Mouse (Mus musculus) myocyte (in vitro differentiated cells): ENCODE data around the gene Zranb3. TPM values are rescaled to one million over a fixed set of nuclear protein-coding genes. Genes with fewer than 3 reads are reported as not detected.

ENCODE experiments used
- H3K27me3 ChIP-seq: one replicate; pipeline ENCODE4 v1.6.1; 2011; ENCODE audit not compliant: control insufficient read depth, insufficient read depth, insufficient read length
- H3K36me3 ChIP-seq: one replicate; pipeline ENCODE4 v1.6.1; 2011; ENCODE audit not compliant: control insufficient read depth, insufficient read depth
- H3K4me2 ChIP-seq: one replicate; pipeline ENCODE4 v1.6.1; 2011; ENCODE audit warnings: low read depth, control low read depth
- H3K4me3 ChIP-seq: one replicate; pipeline ENCODE4 v1.5.1; 2011; ENCODE audit warnings: mild to moderate bottlenecking, control low read depth, moderate library complexity
- H3K79me2 ChIP-seq: one replicate; pipeline ENCODE4 v1.6.1; 2011; ENCODE audit not compliant: control insufficient read depth, insufficient read depth
- H3ac ChIP-seq: one replicate; pipeline ENCODE4 v1.6.1; 2011; ENCODE audit not compliant: control insufficient read depth, insufficient read length
- CEBPB ChIP-seq: IDR thresholded peaks from 2 replicates; pipeline ENCODE4 v1.6.1; 2011; ENCODE audit warnings: mild to moderate bottlenecking, moderate library complexity; ENCODE audit not compliant: poor library complexity, insufficient read depth, severe bottlenecking
- E2F4 ChIP-seq: IDR thresholded peaks from one replicate; pipeline ENCODE4 v1.6.1; 2011; ENCODE audit warnings: mild to moderate bottlenecking, control low read depth, moderate library complexity; ENCODE audit not compliant: insufficient read depth
- MAX ChIP-seq: IDR thresholded peaks from one replicate; pipeline ENCODE4 v1.6.1; 2011; ENCODE audit warnings: low read depth, mild to moderate bottlenecking, control low read depth
- MYOD1 ChIP-seq, 3 experiments: IDR thresholded peaks; one replicate each; pipeline ENCODE4 v1.6.1; 2011; ENCODE audit warnings: control low read depth in 2 of 3, low read depth in 2 of 3, mild to moderate bottlenecking in 2 of 3, moderate library complexity in 1 of 3; ENCODE audit not compliant: insufficient read length in 2 of 3, control insufficient read depth in 1 of 3
- MYOG ChIP-seq, 3 experiments: IDR thresholded peaks; one replicate each; pipeline ENCODE4 v1.6.1; 2011; ENCODE audit warnings: control low read depth in 2 of 3, low read depth in 2 of 3, mild to moderate bottlenecking in 2 of 3; ENCODE audit not compliant: insufficient read length in 2 of 3, control insufficient read depth in 1 of 3, insufficient read depth in 1 of 3
- POLR2A ChIP-seq: IDR thresholded peaks from one replicate; pipeline ENCODE4 v1.6.1; 2011; ENCODE audit warnings: low read depth, mild to moderate bottlenecking, control low read depth, moderate library complexity; ENCODE audit not compliant: insufficient read length
- POLR2AphosphoS2 ChIP-seq: IDR thresholded peaks from one replicate; pipeline ENCODE4 v1.6.1; 2011; ENCODE audit warnings: low read depth, control low read depth; ENCODE audit not compliant: insufficient read length
- REST ChIP-seq: IDR thresholded peaks from one replicate; pipeline ENCODE4 v1.6.1; 2011; ENCODE audit warnings: mild to moderate bottlenecking, control low read depth, moderate library complexity; ENCODE audit not compliant: insufficient read depth, insufficient read length
- SRF ChIP-seq: IDR thresholded peaks from one replicate; pipeline ENCODE4 v1.6.1; 2011; ENCODE audit warnings: low read depth; ENCODE audit not compliant: control insufficient read depth, insufficient read length
- TCF12 ChIP-seq: IDR thresholded peaks from one replicate; pipeline ENCODE4 v1.6.1; 2011; ENCODE audit warnings: mild to moderate bottlenecking, control low read depth; ENCODE audit not compliant: poor library complexity, insufficient read depth, severe bottlenecking
- TCF3 ChIP-seq: IDR thresholded peaks from one replicate; pipeline ENCODE4 v1.6.1; 2011; ENCODE audit warnings: low read depth, control low read depth; ENCODE audit not compliant: insufficient read length
- USF1 ChIP-seq: IDR thresholded peaks from one replicate; pipeline ENCODE4 v1.6.1; 2011; ENCODE audit warnings: low read depth, mild to moderate bottlenecking, control low read depth, moderate library complexity
- polyA plus RNA-seq: library from polyadenylated mRNA; unstranded; fragments of >200 nt; fragmentation: generic; extraction: Trizol; gene quantifications from one replicate; pipeline ENCODE4 v1.2.1, GENCODE M21; 2012; ENCODE audit warnings: missing spikeins

Zranb3 gene
- polyA plus RNA-seq, 1 experiment, result 1.6 TPM

- H3K79me2 ChIP-seq, result no peaks in the 10 kb centered on the region
- no peak overlapping the region for H3K4me3 ChIP-seq
- no peak for TF ChIP-seq SRF
- TF ChIP-seq POLR2AphosphoS2, result no peak
- no peak for TF ChIP-seq CEBPB
- no peak for TF ChIP-seq MYOD1 (IDR thresholded peaks at IDR 0.05; ENCODE audit: control insufficient read depth in 1 of 3, insufficient read length in 2 of 3, low read depth in 2 of 3)
- no peak for TF ChIP-seq TCF3
- TF ChIP-seq USF1, result no peak
- TF ChIP-seq MYOG (IDR thresholded peaks at IDR 0.05; ENCODE audit: control insufficient read depth in 1 of 3, insufficient read depth in 1 of 3, insufficient read length in 2 of 3, low read depth in 2 of 3), result no peak
- TF ChIP-seq TCF12, result no peak
- TF ChIP-seq REST, result no peak
- no peak for TF ChIP-seq E2F4
- TF ChIP-seq MAX, result no peak
- no peaks in the 10 kb centered on the region for H3K27me3 ChIP-seq
- no peak overlapping the region for H3K4me2 ChIP-seq
- H3ac ChIP-seq, result no peak overlapping the region
- no peaks in the 10 kb centered on the region for H3K36me3 ChIP-seq
These were observed 55.9 kb downstream of the Zranb3 start for GRCm38 (mm10) chr1:128046920-128047319.

GRCm38 (mm10) chr1:128046455-128046854 lies 56.4 kb downstream of the Zranb3 start:
- no peaks in the 10 kb centered on the region for H3K27me3 ChIP-seq
- no peak overlapping the region for H3K4me3 ChIP-seq
- no peak for TF ChIP-seq TCF12
- no peak for TF ChIP-seq MYOD1 (IDR thresholded peaks at IDR 0.05; ENCODE audit: control insufficient read depth in 1 of 3, insufficient read length in 2 of 3, low read depth in 2 of 3)
- no peak for TF ChIP-seq POLR2AphosphoS2
- TF ChIP-seq SRF, result no peak
- no peak for TF ChIP-seq CEBPB
- no peak for TF ChIP-seq MYOG (IDR thresholded peaks at IDR 0.05; ENCODE audit: control insufficient read depth in 1 of 3, insufficient read depth in 1 of 3, insufficient read length in 2 of 3, low read depth in 2 of 3)
- TF ChIP-seq REST, result no peak
- TF ChIP-seq USF1, result no peak
- TF ChIP-seq E2F4, result no peak
- no peak for TF ChIP-seq TCF3
- TF ChIP-seq MAX, result no peak
- TF ChIP-seq POLR2A, result no peak
- no peak overlapping the region for H3ac ChIP-seq
- no peak overlapping the region for H3K4me2 ChIP-seq
- no peaks in the 10 kb centered on the region for H3K36me3 ChIP-seq
- H3K79me2 ChIP-seq, result no peaks in the 10 kb centered on the region

GRCm38 (mm10) chr1:128044181-128044580 lies 58.7 kb downstream of the Zranb3 start:
- Histone ChIP-seq H3K36me3 (no peaks in the 10 kb centered on the region), H3K4me2 (no peak overlapping the region), H3K27me3 (no peaks in the 10 kb centered on the region), H3ac (no peak overlapping the region), H3K4me3 (no peak overlapping the region), H3K79me2 (no peaks in the 10 kb centered on the region)
- no peak for TF ChIP-seq POLR2AphosphoS2

DNA sequence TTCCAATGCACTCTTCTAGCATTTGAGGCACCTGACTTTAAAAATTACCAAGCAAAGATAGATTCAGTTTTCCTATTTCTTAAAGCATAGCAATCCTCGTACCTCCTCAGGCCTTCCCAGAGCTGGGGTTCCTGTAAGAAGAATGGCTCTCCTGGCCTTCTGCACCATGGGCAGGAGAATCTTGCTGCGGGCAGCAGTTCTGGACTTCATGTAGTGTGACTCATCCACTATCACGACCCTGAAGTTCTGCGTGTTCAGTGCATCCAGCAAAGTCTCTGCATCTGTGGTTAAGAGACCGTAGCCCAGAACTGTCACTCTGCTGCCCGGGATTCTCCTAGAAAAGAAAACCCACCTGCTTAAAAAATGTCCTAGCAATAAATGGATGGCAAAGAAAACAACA lies 66.6 kb downstream of the Zranb3 start:
- H3K4me3 ChIP-seq, result no peak overlapping the region
- H3K4me2 ChIP-seq, result no peak overlapping the region
- TF ChIP-seq MAX, result no peak
- TF ChIP-seq POLR2AphosphoS2, result no peak
- TF ChIP-seq TCF12, result no peak
- TF ChIP-seq E2F4, result no peak
- no peak for TF ChIP-seq POLR2A
- TF ChIP-seq SRF, result no peak
- TF ChIP-seq TCF3, result no peak
- no peak for TF ChIP-seq USF1
- TF ChIP-seq CEBPB, result no peak
- TF ChIP-seq MYOG (IDR thresholded peaks at IDR 0.05; ENCODE audit: control insufficient read depth in 1 of 3, insufficient read depth in 1 of 3, insufficient read length in 2 of 3, low read depth in 2 of 3), result no peak
- no peak for TF ChIP-seq REST
- no peak for TF ChIP-seq MYOD1 (IDR thresholded peaks at IDR 0.05; ENCODE audit: control insufficient read depth in 1 of 3, insufficient read length in 2 of 3, low read depth in 2 of 3)
- no peaks in the 10 kb centered on the region for H3K79me2 ChIP-seq
- H3ac ChIP-seq, result no peak overlapping the region
- H3K27me3 ChIP-seq, result no peaks in the 10 kb centered on the region
- no peaks in the 10 kb centered on the region for H3K36me3 ChIP-seq

- no peak overlapping the region for H3K4me3 ChIP-seq
These were observed 70.7 kb downstream of the Zranb3 start for GRCm38 (mm10) chr1:128032123-128032522.

More at GRCm38 (mm10) chr1:128032123-128032522, 70.7 kb downstream of the Zranb3 start:
- TF ChIP-seq REST (no peak), POLR2AphosphoS2 (no peak), SRF (no peak), TCF12 (no peak), MAX (no peak), POLR2A (no peak), MYOG (IDR thresholded peaks at IDR 0.05; ENCODE audit: control insufficient read depth in 1 of 3, insufficient read depth in 1 of 3, insufficient read length in 2 of 3, low read depth in 2 of 3) (no peak), CEBPB (no peak), MYOD1 (IDR thresholded peaks at IDR 0.05; ENCODE audit: control insufficient read depth in 1 of 3, insufficient read length in 2 of 3, low read depth in 2 of 3) (no peak), USF1 (no peak), E2F4 (no peak), TCF3 (no peak)
- no peak overlapping the region for H3K4me2 ChIP-seq
- H3K27me3 ChIP-seq, result no peaks in the 10 kb centered on the region
- no peaks in the 10 kb centered on the region for H3K79me2 ChIP-seq
- no peak overlapping the region for H3ac ChIP-seq
- H3K36me3 ChIP-seq, result no peaks in the 10 kb centered on the region
